Mouse (Mus musculus) adrenal gland, postnatal 36 days (tissue): ENCODE data around the gene Olfr350. TPM values are rescaled to one million over a fixed set of nuclear protein-coding genes. Genes with fewer than 3 reads are reported as not detected.

Source experiments
- DNase-seq, 2 experiments: peaks; one replicate each; pipeline ENCODE4 v3.0.0; 2021; ENCODE audit warnings: mixed read lengths in 1 of 2
- long read RNA-seq, 2 experiments: library from polyadenylated mRNA; stranded (forward); transcript quantifications; one replicate each; pipeline ENCODE4 v2.0.0; 2021; ENCODE audit warnings: borderline sequencing depth in 2 of 2
- total RNA-seq, 2 experiments: library from RNA; stranded (reverse); gene quantifications; 2 replicates each; pipeline ENCODE4 v1.2.3; 2021

The Olfr350 gene
- not detected for total RNA-seq
- long read RNA-seq, experiment 1 = 0 reads
- long read RNA-seq, experiment 2 = 0 reads

GRCm38 (mm10) chr2:36846010-36846409 is at the start of gene Olfr350:
TSS of gene Olfr350 (plus strand) at chr2:36846310.
- DNase-seq = no peak

DNA sequence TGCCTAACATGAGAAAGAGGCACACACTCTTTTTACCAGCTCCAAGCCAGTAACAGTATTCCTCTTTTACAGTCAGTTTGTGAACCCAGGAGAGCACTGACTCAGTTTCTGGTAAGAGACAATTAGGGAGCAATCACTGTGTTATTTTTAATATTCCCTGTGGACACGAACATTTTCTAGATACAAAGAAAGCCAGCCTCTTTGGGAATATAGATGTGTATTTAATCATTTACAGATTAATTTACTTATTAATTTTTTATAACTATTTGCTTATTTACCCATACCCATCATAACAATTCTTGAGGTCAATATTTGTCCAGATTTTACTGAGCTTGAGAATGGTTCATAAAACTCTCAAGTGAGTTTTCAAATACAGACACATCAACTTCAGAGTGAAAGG is 29.2 kb upstream of the Olfr350 start, which contains the start of gene Olfr3:
Olfr3 (minus strand) TSS at position 101 of the 400 bp plus-strand sequence.
- DNase-seq = no peak

- no peak for DNase-seq
Measured at GRCm38 (mm10) chr2:36862560-36862959, 16.4 kb downstream of the Olfr350 start, which contains the start of gene Olfr351. TSS of gene Olfr351 (minus strand) at chr2:36862660.

DNA sequence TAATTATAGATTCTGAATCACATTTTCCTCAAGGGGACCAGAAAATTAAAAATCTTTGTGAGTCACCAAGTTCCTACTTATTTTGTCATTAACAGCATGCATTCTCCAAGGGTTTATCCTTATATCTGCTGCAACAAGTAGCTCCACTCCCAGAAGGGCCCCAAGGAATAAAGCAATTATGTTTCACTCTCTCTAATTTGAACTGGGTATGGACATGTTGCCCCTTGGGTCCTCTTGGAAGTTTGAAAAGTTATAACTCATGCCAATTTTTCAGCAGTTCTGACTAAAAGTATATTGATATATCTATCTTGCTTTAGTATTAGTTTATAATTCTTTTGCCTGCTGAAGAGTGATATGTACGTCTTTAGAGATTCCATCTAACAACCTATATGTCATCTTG is 22.1 kb downstream of the Olfr350 start, which contains the start of gene Olfr352:
Olfr352 (plus strand) TSS at position 301 of the 400 bp plus-strand sequence.
- DNase-seq = no peak

DNA sequence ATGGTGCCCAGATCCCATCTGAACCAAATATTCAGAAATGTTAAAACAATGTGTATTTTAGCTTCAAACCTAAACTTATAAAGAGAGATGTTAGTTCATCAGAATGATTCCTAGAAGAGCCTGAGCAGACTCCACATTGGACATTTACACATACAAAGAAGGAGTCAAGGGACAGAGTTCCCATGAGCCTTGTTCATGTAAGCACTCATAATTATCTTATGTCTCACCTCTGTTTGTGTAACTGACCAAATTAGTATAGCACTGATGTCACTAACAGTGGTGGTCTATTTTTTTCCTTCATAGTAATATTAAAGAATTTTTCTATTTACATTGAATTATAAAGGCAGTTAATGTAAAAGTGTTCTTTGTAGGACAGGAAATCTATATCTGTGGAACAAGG is 46.7 kb downstream of the Olfr350 start, which contains the start of gene Olfr353:
Olfr353 (minus strand) TSS at position 101 of the 400 bp plus-strand sequence.
- DNase-seq = no peak

GRCm38 (mm10) chr2:36897114-36897513 is 51.0 kb downstream of the Olfr350 start:
- no peak for DNase-seq

Other genes with a start within 250 kb of the Olfr350 start
- not detected for gene Olfr345, start 206.3 kb upstream of the Olfr350 start, total RNA-seq
- not detected for gene Olfr346, start 160.5 kb upstream of the Olfr350 start, total RNA-seq
- gene Olfr347, start 114.4 kb upstream of the Olfr350 start, total RNA-seq = not detected
- gene Olfr348, start 62.0 kb upstream of the Olfr350 start, total RNA-seq = not detected
- gene Olfr50, start 55.8 kb upstream of the Olfr350 start, total RNA-seq = not detected
- gene Olfr3, start 29.3 kb upstream of the Olfr350 start, total RNA-seq = not detected
- not detected for gene Olfr351, start 16.4 kb downstream of the Olfr350 start, total RNA-seq
- gene Olfr352, start 22.1 kb downstream of the Olfr350 start, total RNA-seq = not detected
- gene Olfr353, start 46.6 kb downstream of the Olfr350 start, total RNA-seq = not detected
- not detected for gene Olfr354, start 59.4 kb downstream of the Olfr350 start, total RNA-seq
- gene Olfr355, start 82.6 kb downstream of the Olfr350 start, total RNA-seq = not detected
- gene Olfr356, start 90.8 kb downstream of the Olfr350 start, total RNA-seq = not detected
- gene Olfr357, start 147.5 kb downstream of the Olfr350 start, total RNA-seq = not detected
- not detected for gene Olfr358, start 163.0 kb downstream of the Olfr350 start, total RNA-seq
- gene Olfr360, start 219.4 kb downstream of the Olfr350 start, total RNA-seq = not detected
- not detected for gene Olfr361, start 243.0 kb downstream of the Olfr350 start, total RNA-seq